Mouse (Mus musculus) MEL (cell line): ENCODE results near the gene Ostm1. TPM values are rescaled to one million over a fixed set of nuclear protein-coding genes. Genes with fewer than 3 reads are reported as not detected.

Source experiments
- DNase-seq: peaks from one replicate; pipeline ENCODE4 v3.0.0; 2011; ENCODE audit warnings: low read depth, low spot score
- H3K27ac ChIP-seq: 2 replicates; pipeline ENCODE4 v1.5.1; 2012; ENCODE audit warnings: low read depth, mild to moderate bottlenecking, control low read depth, low read length, moderate library complexity; ENCODE audit not compliant: control insufficient read depth
- H3K27me3 ChIP-seq, 2 experiments: fragments of 150-350 bp in 1 of 2; sonication (generic) in 1 of 2; 2 replicates each; pipeline ENCODE4 v1.6.1; 2012; ENCODE audit warnings: low read length in 2 of 2, mild to moderate bottlenecking in 2 of 2, improper control_type of control experiment in 1 of 2, moderate library complexity in 1 of 2; ENCODE audit not compliant: insufficient read depth in 2 of 2, control insufficient read depth in 1 of 2
- H3K36me3 ChIP-seq, 2 experiments: 2 replicates each; pipeline ENCODE4 v1.6.1; 2012 to 2014; ENCODE audit warnings: low read length in 2 of 2, improper control_type of control experiment in 1 of 2, inconsistent platforms in 1 of 2, mild to moderate bottlenecking in 1 of 2; ENCODE audit not compliant: insufficient read depth in 2 of 2, control insufficient read depth in 1 of 2
- H3K4me1 ChIP-seq, 2 experiments: fragments of 150-350 bp in 1 of 2; sonication (generic) in 1 of 2; 2 replicates each; pipeline ENCODE4 v1.6.1; 2012; ENCODE audit warnings: low read length in 2 of 2, improper control_type of control experiment in 1 of 2, mild to moderate bottlenecking in 1 of 2; ENCODE audit not compliant: insufficient read depth in 2 of 2, control insufficient read depth in 1 of 2
- H3K4me3 ChIP-seq, 2 experiments: fragments of 150-350 bp in 1 of 2; sonication (generic) in 1 of 2; 2 replicates each; pipeline ENCODE4 v1.5.1; 2012; ENCODE audit warnings: low read depth in 2 of 2, low read length in 2 of 2, mild to moderate bottlenecking in 2 of 2, moderate library complexity in 2 of 2, control low read depth in 1 of 2, improper control_type of control experiment in 1 of 2; ENCODE audit not compliant: control insufficient read depth in 1 of 2, insufficient read depth in 1 of 2
- H3K79me2 ChIP-seq: 2 replicates; pipeline ENCODE4 v1.6.1; 2012; ENCODE audit warnings: mild to moderate bottlenecking, low read length, moderate library complexity; ENCODE audit not compliant: control insufficient read depth, poor library complexity, insufficient read depth
- H3K9ac ChIP-seq: 2 replicates; pipeline ENCODE4 v1.6.1; 2012; ENCODE audit warnings: low read depth, mild to moderate bottlenecking, control low read depth, low read length, moderate library complexity; ENCODE audit not compliant: control insufficient read depth, poor library complexity, severe bottlenecking
- H3K9me3 ChIP-seq: fragments of 150-350 bp; sonication (generic); replicated peaks from 2 replicates; pipeline ENCODE4 v1.6.1; 2012; ENCODE audit warnings: mild to moderate bottlenecking, low read length, improper control_type of control experiment, moderate library complexity; ENCODE audit not compliant: insufficient read depth
- BHLHE40 ChIP-seq: IDR thresholded peaks from 2 replicates; pipeline ENCODE4 v1.6.1; 2012; ENCODE audit warnings: low read depth, mild to moderate bottlenecking, inconsistent platforms, low read length, improper control_type of control experiment, borderline replicate concordance
- CHD2 ChIP-seq: IDR thresholded peaks from 2 replicates; pipeline ENCODE4 v1.6.1; 2011; ENCODE audit warnings: low read length, improper control_type of control experiment
- CTCF ChIP-seq, 3 experiments: IDR thresholded peaks in 2 of 3; conservative IDR thresholded peaks in 1 of 3; 2 replicates each; pipeline ENCODE4 v1.5.1; 2011 to 2012; ENCODE audit warnings: low read length in 3 of 3, low read depth in 2 of 3, mild to moderate bottlenecking in 2 of 3, improper control_type of control experiment in 1 of 3, inconsistent platforms in 1 of 3, mixed read lengths in 1 of 3, moderate library complexity in 1 of 3; ENCODE audit not compliant: control insufficient read depth in 1 of 3, insufficient read depth in 1 of 3, poor library complexity in 1 of 3, severe bottlenecking in 1 of 3
- E2F4 ChIP-seq: IDR thresholded peaks from 2 replicates; pipeline ENCODE4 v1.6.1; 2011; ENCODE audit warnings: low read depth, low read length, improper control_type of control experiment, borderline replicate concordance
- ELF1 ChIP-seq: IDR thresholded peaks from 2 replicates; pipeline ENCODE4 v1.6.1; 2014; ENCODE audit warnings: low read depth, mild to moderate bottlenecking, inconsistent platforms, low read length, improper control_type of control experiment, moderate library complexity
- EP300 ChIP-seq, 2 experiments: IDR thresholded peaks; 2 replicates each; pipeline ENCODE4 v1.6.1; 2011; ENCODE audit warnings: improper control_type of control experiment in 2 of 2, low read length in 2 of 2, low read depth in 1 of 2, mild to moderate bottlenecking in 1 of 2
- ETS1 ChIP-seq: IDR thresholded peaks from 2 replicates; pipeline ENCODE4 v1.6.1; 2012; ENCODE audit warnings: low read depth, mild to moderate bottlenecking, inconsistent platforms, low read length, improper control_type of control experiment, moderate library complexity
- HCFC1 ChIP-seq: IDR thresholded peaks from 2 replicates; pipeline ENCODE4 v1.6.1; 2012; ENCODE audit warnings: low read depth, mild to moderate bottlenecking, inconsistent platforms, low read length, improper control_type of control experiment, moderate library complexity
- MAFK ChIP-seq: IDR thresholded peaks from 2 replicates; pipeline ENCODE4 v1.6.1; 2011; ENCODE audit warnings: low read depth, mild to moderate bottlenecking, low read length, improper control_type of control experiment, borderline replicate concordance
- MAZ ChIP-seq: IDR thresholded peaks from 2 replicates; pipeline ENCODE4 v1.6.1; 2012; ENCODE audit warnings: low read depth, mild to moderate bottlenecking, inconsistent platforms, low read length, improper control_type of control experiment
- MEF2A ChIP-seq: IDR thresholded peaks from 2 replicates; pipeline ENCODE4 v1.6.1; 2014; ENCODE audit warnings: low read depth, mild to moderate bottlenecking, inconsistent platforms, low read length, improper control_type of control experiment; ENCODE audit not compliant: poor library complexity, insufficient replicate concordance, severe bottlenecking; ENCODE audit errors: extremely low read depth
- MXI1 ChIP-seq: IDR thresholded peaks from 2 replicates; pipeline ENCODE4 v1.6.1; 2011; ENCODE audit warnings: mild to moderate bottlenecking, low read depth, low read length, improper control_type of control experiment
- MYC ChIP-seq: IDR thresholded peaks from 2 replicates; pipeline ENCODE4 v1.6.1; 2011; ENCODE audit warnings: low read depth, mild to moderate bottlenecking, low read length, improper control_type of control experiment, moderate library complexity
- NELFE ChIP-seq: IDR thresholded peaks from 2 replicates; pipeline ENCODE4 v1.6.1; 2011; ENCODE audit warnings: low read depth, low read length, improper control_type of control experiment
- POLR2A ChIP-seq, 2 experiments: IDR thresholded peaks; 2 replicates each; pipeline ENCODE4 v1.6.1; 2011 to 2012; ENCODE audit warnings: low read length in 2 of 2, mild to moderate bottlenecking in 2 of 2, control low read depth in 1 of 2, improper control_type of control experiment in 1 of 2, low read depth in 1 of 2, moderate library complexity in 1 of 2; ENCODE audit not compliant: control insufficient read depth in 1 of 2, insufficient read depth in 1 of 2, poor library complexity in 1 of 2
- POLR2AphosphoS2 ChIP-seq: IDR thresholded peaks from 2 replicates; pipeline ENCODE4 v1.6.1; 2011; ENCODE audit warnings: low read length, improper control_type of control experiment
- POLR2AphosphoS5 ChIP-seq: IDR thresholded peaks from 2 replicates; pipeline ENCODE4 v1.6.1; 2012; ENCODE audit warnings: low read depth, borderline replicate concordance, mild to moderate bottlenecking, inconsistent platforms, low read length, moderate library complexity, mixed read lengths
- RAD21 ChIP-seq: IDR thresholded peaks from 2 replicates; pipeline ENCODE4 v1.6.1; 2011; ENCODE audit warnings: mild to moderate bottlenecking, low read depth, low read length, improper control_type of control experiment
- RCOR1 ChIP-seq: IDR thresholded peaks from 2 replicates; pipeline ENCODE4 v1.6.1; 2012; ENCODE audit warnings: low read depth, mild to moderate bottlenecking, inconsistent platforms, low read length, improper control_type of control experiment
- SMC3 ChIP-seq: IDR thresholded peaks from 2 replicates; pipeline ENCODE4 v1.6.1; 2011; ENCODE audit warnings: low read depth, low read length, improper control_type of control experiment
- TBP ChIP-seq: IDR thresholded peaks from 2 replicates; pipeline ENCODE4 v1.8.0; 2011; ENCODE audit warnings: low read depth, low read length, improper control_type of control experiment
- TCF12 ChIP-seq: IDR thresholded peaks from 2 replicates; pipeline ENCODE4 v1.6.1; 2014; ENCODE audit warnings: low read depth, mild to moderate bottlenecking, inconsistent platforms, low read length, improper control_type of control experiment, moderate library complexity
- UBTF ChIP-seq: IDR thresholded peaks from 2 replicates; pipeline ENCODE4 v1.6.1; 2012; ENCODE audit warnings: low read depth, mild to moderate bottlenecking, inconsistent platforms, low read length, improper control_type of control experiment, moderate library complexity, borderline replicate concordance; ENCODE audit not compliant: insufficient read depth
- ZMIZ1 ChIP-seq: IDR thresholded peaks from 2 replicates; pipeline ENCODE4 v1.6.1; 2012; ENCODE audit warnings: low read depth, mild to moderate bottlenecking, inconsistent platforms, low read length, improper control_type of control experiment, moderate library complexity
- polyA plus RNA-seq, 2 experiments: library from polyadenylated mRNA; stranded (reverse) in 1 of 2; unstranded in 1 of 2; fragments of >175 nt in 1 of 2; fragments of >200 nt in 1 of 2; gene quantifications; 2 replicates each; pipeline versions ENCODE4 v1.2.1 to v1.2.4; 2012; ENCODE audit warnings: low replicate concordance in 2 of 2, low read depth in 1 of 2; ENCODE audit not compliant: insufficient read length in 2 of 2, insufficient read depth in 1 of 2, missing spikeins in 1 of 2
- total RNA-seq: library from RNA; depleted of rRNA; stranded (reverse); fragments of 300-350 nt; gene quantifications from 2 replicates; pipeline ENCODE4 v1.2.3, GENCODE M21; 2012

Gene Ostm1
- total and polyA plus RNA-seq, 3 experiments = 13.9 to 17.5 TPM; not detected in 1

GRCm38 (mm10) chr10:42691051-42691450 lies 107.4 kb downstream of the Ostm1 start:
- TF ChIP-seq SMC3 (no peak), POLR2AphosphoS2 (no peak), RCOR1 (no peak), UBTF (no peak), ZMIZ1 (no peak), E2F4 (no peak), TCF12 (no peak), EP300 (IDR thresholded peaks at IDR 0.05; ENCODE audit: low read depth in 1 of 2, low read length in 2 of 2) (no peak), MAZ (no peak), CTCF (IDR thresholded peaks at IDR 0.05 in 2 of 3, conservative IDR thresholded peaks at IDR 0.05 in 1 of 3; ENCODE audit: control insufficient read depth in 1 of 3, insufficient read depth in 1 of 3, low read depth in 2 of 3, low read length in 3 of 3, poor library complexity in 1 of 3, severe bottlenecking in 1 of 3) (no peak), MEF2A (no peak), NELFE (no peak), RAD21 (no peak), POLR2A (IDR thresholded peaks at IDR 0.05; ENCODE audit: control insufficient read depth in 1 of 2, insufficient read depth in 1 of 2, low read depth in 1 of 2, low read length in 2 of 2, poor library complexity in 1 of 2) (no peak), MYC (no peak), CHD2 (no peak)
- Histone ChIP-seq H3K4me3 (no peak overlapping the region), H3K9ac (no peak overlapping the region), H3K27me3 (no peaks in the 10 kb centered on the region), H3K79me2 (no peaks in the 10 kb centered on the region), H3K9me3 (no peaks in the 10 kb centered on the region), H3K36me3 (peaks cover 0 to 4% of the 10 kb centered on the region in 2 experiments; a peak in 2 of 4 replicates), H3K4me1 (peaks cover 5 to 6% of the 10 kb centered on the region in 2 experiments; a peak in 3 of 4 replicates), H3K27ac (no peak overlapping the region)
- DNase-seq = no peak

GRCm38 (mm10) chr10:42692095-42692494 lies 108.5 kb downstream of the Ostm1 start:
- Histone ChIP-seq H3K27me3 (no peaks in the 10 kb centered on the region), H3K9me3 (no peaks in the 10 kb centered on the region), H3K79me2 (no peaks in the 10 kb centered on the region), H3K9ac (no peak overlapping the region), H3K36me3 (no peaks in the 10 kb centered on the region; a peak in 1 of 4 replicates), H3K4me1 (peaks cover 0 to 6% of the 10 kb centered on the region in 2 experiments; a peak in 2 of 4 replicates)
- TF ChIP-seq ETS1 (no peak), MAFK (no peak), HCFC1 (no peak), BHLHE40 (no peak), RCOR1 (no peak), TBP (no peak), E2F4 (no peak), MXI1 (no peak), POLR2AphosphoS5 (no peak), ELF1 (no peak), CHD2 (no peak), SMC3 (no peak), CTCF (IDR thresholded peaks at IDR 0.05 in 2 of 3, conservative IDR thresholded peaks at IDR 0.05 in 1 of 3; ENCODE audit: control insufficient read depth in 1 of 3, insufficient read depth in 1 of 3, low read depth in 2 of 3, low read length in 3 of 3, poor library complexity in 1 of 3, severe bottlenecking in 1 of 3) (no peak), TCF12 (no peak)
- TF ChIP-seq, all 39 proteins: peak for 0
- Histone ChIP-seq H3K4me3 (no peak overlapping the region), H3K27ac (no peak overlapping the region)
- DNase-seq = no peak
